Mouse (Mus musculus) intestine, postnatal 0 days (tissue): ENCODE data around the gene Abl2. TPM values are rescaled to one million over a fixed set of nuclear protein-coding genes. Genes with fewer than 3 reads are reported as not detected.
A peak's percentile ranks its signal among the peaks of the same experiment; 100 is the strongest.

Experiments used
- ATAC-seq: fragments of 200-750 bp; cut with Nextera tagmentation; 2 replicates; pipeline ENCODE4 v1.8.0; 2017; ENCODE audit warnings: mild to moderate bottlenecking, moderate TSS enrichment, moderate library complexity
- H3K27ac ChIP-seq: fragments of 300-500 bp; sonication (generic); 2 replicates; pipeline ENCODE4 v1.5.1; 2014; ENCODE audit warnings: mild to moderate bottlenecking, low read depth, low read length, moderate library complexity
- H3K27me3 ChIP-seq: fragments of 300-500 bp; sonication (generic); replicated peaks from 2 replicates; pipeline ENCODE4 v1.6.1; 2014; ENCODE audit warnings: low read length, mixed read lengths; ENCODE audit not compliant: control insufficient read depth, insufficient read depth
- H3K36me3 ChIP-seq: fragments of 300-500 bp; sonication (generic); 2 replicates; pipeline ENCODE4 v1.6.1; 2014; ENCODE audit warnings: mild to moderate bottlenecking, moderate library complexity; ENCODE audit not compliant: control insufficient read depth, insufficient read depth
- H3K4me1 ChIP-seq: fragments of 300-500 bp; sonication (generic); replicated peaks from 2 replicates; pipeline ENCODE4 v1.6.1; 2014; ENCODE audit warnings: antibody characterized with exemption, low read length, mixed read lengths; ENCODE audit not compliant: control insufficient read depth, insufficient read depth
- H3K4me2 ChIP-seq: fragments of 300-500 bp; sonication (generic); replicated peaks from 2 replicates; pipeline ENCODE4 v1.6.1; 2014; ENCODE audit warnings: low read depth, mild to moderate bottlenecking, moderate library complexity
- H3K4me3 ChIP-seq: fragments of 300-500 bp; sonication (generic); 2 replicates; pipeline ENCODE4 v1.5.1; 2014; ENCODE audit warnings: low read depth, low read length
- H3K9ac ChIP-seq: fragments of 300-500 bp; sonication (generic); 2 replicates; pipeline ENCODE4 v1.6.1; 2014; ENCODE audit warnings: mild to moderate bottlenecking, low read depth, low read length
- H3K9me3 ChIP-seq: fragments of 300-500 bp; sonication (generic); 2 replicates; pipeline ENCODE4 v1.6.1; 2016; ENCODE audit warnings: mixed run types; ENCODE audit not compliant: control insufficient read depth
- CTCF ChIP-seq: sonication (generic); IDR thresholded peaks from 2 replicates; pipeline ENCODE4 v1.5.1; 2016; ENCODE audit warnings: low read depth, mild to moderate bottlenecking, control low read depth, antibody characterized with exemption, moderate library complexity
- WGBS: fragments of 180-500 bp; shearing (Covaris S2); extraction: QIAGEN DNeasy Blood & Tissue Kit; methylation state at CpG from one replicate; pipeline ENCODE4 v1.1.7; 2014; 5-methylcytosine and 5-hydroxymethylcytosine counted together
- polyA plus RNA-seq: library from polyadenylated mRNA; unstranded; fragments of >200 nt; fragmentation: Nextera tagmentation; extraction: Ambion mirVana; gene quantifications from 2 replicates; pipeline ENCODE4 v1.2.1, GENCODE M21; 2015

Abl2 gene
- polyA plus RNA-seq, 1 experiment from 2014 or later = 1.6 TPM

- peak; percentile 55; the same call in 1 of the 2 replicates for ATAC-seq
- Histone ChIP-seq H3K36me3 (0 out of 2 replicates have a peak, but pooled peaks cover 2% of the 10 kb centered on the region), H3K9me3 (no peaks in the 10 kb centered on the region), H3K27me3 (no peaks in the 10 kb centered on the region), H3K4me2 (peak within 1 kb of the TSS; percentile 100), H3K4me1 (0 out of 2 replicates have a peak, but pooled peaks cover 3% of the 10 kb centered on the region), H3K9ac (peak within 1 kb of the TSS; percentile 62), H3K27ac (peak within 1 kb of the TSS; percentile 66), H3K4me3 (peak within 1 kb of the TSS; percentile 65)
- WGBS = 8% methylated on average over 36 of the region's 37 CpGs
- TF ChIP-seq CTCF = no peak
These were observed 115.8 kb downstream of the Abl2 start, which contains the start of gene Tor3a for GRCm38 (mm10) chr1:156674195-156675000. Gene Tor3a (minus strand): TSS chr1:156674356.

- Histone ChIP-seq H3K9ac (no peak overlapping the region), H3K9me3 (no peaks in the 10 kb centered on the region), H3K4me1 (0 out of 2 replicates have a peak, but pooled peaks cover 3% of the 10 kb centered on the region), H3K36me3 (peaks cover 20% of the 10 kb centered on the region), H3K4me2 (no peak overlapping the region), H3K27ac (no peak overlapping the region), H3K27me3 (no peaks in the 10 kb centered on the region), H3K4me3 (no peak overlapping the region)
- 0 out of 2 replicates have a peak, but pooled peaks have one; percentile 15 for ATAC-seq
- TF ChIP-seq CTCF = peak; percentile 91
- 39% methylated on average over 12 of the region's 12 CpGs for WGBS
These were observed 117.6 kb downstream of the Abl2 start for GRCm38 (mm10) chr1:156676171-156676570.

- H3K9ac ChIP-seq = no peak overlapping the region
- no peak for TF ChIP-seq CTCF
- no peak overlapping the region for H3K27ac ChIP-seq
- 82% methylated on average over 5 of the region's 5 CpGs for WGBS
- H3K4me2 ChIP-seq = no peak overlapping the region
- H3K27me3 ChIP-seq = no peaks in the 10 kb centered on the region
- H3K36me3 ChIP-seq = peaks cover 24% of the 10 kb centered on the region
- ATAC-seq = no peak
- H3K9me3 ChIP-seq = no peaks in the 10 kb centered on the region
- no peak overlapping the region for H3K4me3 ChIP-seq
- 0 out of 2 replicates have a peak, but pooled peaks cover 3% of the 10 kb centered on the region for H3K4me1 ChIP-seq
These were observed 118.0 kb downstream of the Abl2 start for GRCm38 (mm10) chr1:156676596-156676995.

GRCm38 (mm10) chr1:156677230-156677629 lies 118.6 kb downstream of the Abl2 start:
- H3K27me3 ChIP-seq = no peaks in the 10 kb centered on the region
- H3K9ac ChIP-seq = no peak overlapping the region
- H3K4me3 ChIP-seq = no peak overlapping the region
- H3K4me2 ChIP-seq = no peak overlapping the region
- peaks cover 30% of the 10 kb centered on the region for H3K36me3 ChIP-seq
- TF ChIP-seq CTCF = no peak
- H3K27ac ChIP-seq = no peak overlapping the region
- 79% methylated on average over 3 of the region's 3 CpGs for WGBS
- H3K4me1 ChIP-seq = 0 out of 2 replicates have a peak, but pooled peaks cover 3% of the 10 kb centered on the region
- no peak for ATAC-seq
- no peaks in the 10 kb centered on the region for H3K9me3 ChIP-seq

- Histone ChIP-seq H3K9ac (no peak overlapping the region), H3K4me2 (no peak overlapping the region), H3K9me3 (no peaks in the 10 kb centered on the region), H3K36me3 (peaks cover 51% of the 10 kb centered on the region), H3K4me3 (no peak overlapping the region), H3K4me1 (0 out of 2 replicates have a peak, but pooled peaks cover under 1% of the 10 kb centered on the region), H3K27me3 (no peaks in the 10 kb centered on the region), H3K27ac (no peak overlapping the region)
- no peak for ATAC-seq
- no peak for TF ChIP-seq CTCF
- WGBS = 95% methylated on average over 9 of the region's 9 CpGs
These were observed 121.0 kb downstream of the Abl2 start for GRCm38 (mm10) chr1:156679599-156679998.

- no peaks in the 10 kb centered on the region for H3K9me3 ChIP-seq
- no peak for ATAC-seq
- WGBS = 82% methylated on average over 7 of the region's 7 CpGs
- no peak overlapping the region for H3K4me3 ChIP-seq
- H3K9ac ChIP-seq = no peak overlapping the region
- no peaks in the 10 kb centered on the region for H3K4me1 ChIP-seq
- H3K4me2 ChIP-seq = no peak overlapping the region
- H3K27ac ChIP-seq = no peak overlapping the region
- no peaks in the 10 kb centered on the region for H3K27me3 ChIP-seq
- no peak for TF ChIP-seq CTCF
- peaks cover 90% of the 10 kb centered on the region for H3K36me3 ChIP-seq
These were observed 127.6 kb downstream of the Abl2 start for GRCm38 (mm10) chr1:156686025-156686661.

Other genes with a start within 250 kb of the Abl2 start
- 0.04 and 0.22 TPM in 2 replicates for gene Nphs2, start 248.1 kb upstream of the Abl2 start, polyA plus RNA-seq
- gene Gm2000, start 192.7 kb upstream of the Abl2 start, polyA plus RNA-seq = 395 and 412 TPM in 2 replicates
- not detected in 2 replicates for gene Axdnd1, start 137.6 kb upstream of the Abl2 start, polyA plus RNA-seq
- gene Soat1, start 84.5 kb upstream of the Abl2 start, polyA plus RNA-seq = 51.2 and 62.5 TPM in 2 replicates
- 0.35 and 0.52 TPM in 2 replicates for gene Gm10031, start 34.8 kb upstream of the Abl2 start, polyA plus RNA-seq
- gene Tor3a, start 115.6 kb downstream of the Abl2 start, polyA plus RNA-seq = 5.8 and 7.1 TPM in 2 replicates
- 35.4 and 36.9 TPM in 2 replicates for gene Fam20b, start 160.3 kb downstream of the Abl2 start, polyA plus RNA-seq